Mouse (Mus musculus): Measurements from ENCODE around the gene Stambpl1. TPM values are rescaled to one million over a fixed set of nuclear protein-coding genes. Genes with fewer than 3 reads are reported as not detected.

Gene Stambpl1
- polyA plus RNA-seq, 1 experiment from 2014 or later = 4.9 TPM

DNA sequence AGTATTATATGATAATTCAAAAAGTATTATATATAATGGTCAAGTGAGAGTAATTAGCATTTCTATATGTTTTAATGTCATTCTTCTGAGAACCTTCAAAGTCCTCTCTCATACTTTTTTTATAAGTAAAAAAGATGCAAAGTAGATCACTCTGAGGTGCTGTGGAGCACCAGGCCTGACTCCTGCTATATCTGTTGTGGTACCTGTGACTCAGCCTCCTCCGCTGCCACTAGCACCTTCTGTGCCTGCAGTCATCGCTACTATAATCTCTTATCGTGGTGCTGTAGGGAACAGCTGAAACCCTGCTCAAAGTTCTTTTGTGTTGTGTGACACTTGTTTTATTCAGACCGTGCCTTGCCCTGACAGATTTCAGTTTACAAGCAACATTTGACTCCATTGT lies 25.6 kb upstream of the Stambpl1 start:
- H3K27me3 ChIP-seq (ENCODE audit: insufficient read depth, low read length) = no peaks in the 10 kb centered on the region
- H3K4me1 ChIP-seq (replicated peaks; ENCODE audit: insufficient read depth, low read length) = no peaks in the 10 kb centered on the region
- H3K4me3 ChIP-seq (replicated peaks; ENCODE audit: low read depth, low read length) = no peak overlapping the region
- ATAC-seq (replicated peaks; ENCODE audit: low FRiP score, low read depth) (no peak), DNase-seq (ENCODE audit: low spot score) (no peak)
- no peak overlapping the region for H3K4me2 ChIP-seq (ENCODE audit: low read length)
- H3K9ac ChIP-seq (ENCODE audit: low read depth, low read length) = no peak overlapping the region
- no peaks in the 10 kb centered on the region for H3K36me3 ChIP-seq (ENCODE audit: insufficient read depth, low read length)
- H3K9me3 ChIP-seq (replicated peaks; ENCODE audit: low read length) = no peaks in the 10 kb centered on the region
- no peak for TF ChIP-seq CTCF (IDR thresholded peaks at IDR 0.05; ENCODE audit: low read depth)
- 68% methylated on average over 4 of the region's 4 CpGs for WGBS
- H3K27ac ChIP-seq = no peak overlapping the region

GRCm38 (mm10) chr19:34167896-34168661 lies 23.9 kb upstream of the Stambpl1 start:
- Histone ChIP-seq H3K9ac (ENCODE audit: low read depth, low read length) (no peak overlapping the region), H3K27me3 (ENCODE audit: insufficient read depth, low read length) (no peaks in the 10 kb centered on the region), H3K4me3 (replicated peaks; ENCODE audit: low read depth, low read length) (no peak overlapping the region), H3K4me1 (replicated peaks; ENCODE audit: insufficient read depth, low read length) (no peaks in the 10 kb centered on the region), H3K27ac (no peak overlapping the region), H3K4me2 (ENCODE audit: low read length) (no peak overlapping the region), H3K9me3 (replicated peaks; ENCODE audit: low read length) (no peaks in the 10 kb centered on the region), H3K36me3 (ENCODE audit: insufficient read depth, low read length) (no peaks in the 10 kb centered on the region)
- no peak for TF ChIP-seq CTCF (IDR thresholded peaks at IDR 0.05; ENCODE audit: low read depth)
- peak; percentile 32 for DNase-seq (ENCODE audit: low spot score)
- ATAC-seq (replicated peaks; ENCODE audit: low FRiP score, low read depth) = no peak
- 41% methylated on average over 7 of the region's 7 CpGs for WGBS

DNA sequence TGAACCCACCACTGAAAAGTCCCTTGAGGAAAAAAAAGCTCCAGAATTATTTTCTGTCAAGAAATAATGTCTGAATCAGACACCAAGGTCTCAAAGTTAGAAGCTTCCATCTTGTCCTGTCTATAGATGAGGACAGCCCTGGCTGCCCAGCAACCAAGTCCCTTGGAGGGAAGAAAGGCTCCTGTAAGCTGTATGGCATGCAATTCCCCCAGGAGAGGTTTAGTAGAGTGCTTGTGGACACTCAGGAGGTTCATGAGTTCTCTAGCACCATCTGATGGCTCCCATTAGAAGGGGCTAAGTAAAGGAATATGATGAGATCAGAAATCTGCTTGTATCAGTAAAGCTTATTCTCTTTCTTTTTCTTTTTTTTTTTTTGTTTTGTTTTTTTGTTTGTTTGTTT lies 22.9 kb upstream of the Stambpl1 start:
- no peak overlapping the region for H3K9ac ChIP-seq (ENCODE audit: low read depth, low read length)
- H3K4me2 ChIP-seq (ENCODE audit: low read length) = no peak overlapping the region
- H3K4me3 ChIP-seq (replicated peaks; ENCODE audit: low read depth, low read length) = no peak overlapping the region
- DNase-seq (ENCODE audit: low spot score) (no peak), ATAC-seq (replicated peaks; ENCODE audit: low FRiP score, low read depth) (no peak)
- no peaks in the 10 kb centered on the region for H3K36me3 ChIP-seq (ENCODE audit: insufficient read depth, low read length)
- H3K9me3 ChIP-seq (replicated peaks; ENCODE audit: low read length) = no peaks in the 10 kb centered on the region
- no peaks in the 10 kb centered on the region for H3K27me3 ChIP-seq (ENCODE audit: insufficient read depth, low read length)
- H3K4me1 ChIP-seq (replicated peaks; ENCODE audit: insufficient read depth, low read length) = no peaks in the 10 kb centered on the region
- no peak overlapping the region for H3K27ac ChIP-seq
- TF ChIP-seq CTCF (IDR thresholded peaks at IDR 0.05; ENCODE audit: low read depth) = no peak

DNA sequence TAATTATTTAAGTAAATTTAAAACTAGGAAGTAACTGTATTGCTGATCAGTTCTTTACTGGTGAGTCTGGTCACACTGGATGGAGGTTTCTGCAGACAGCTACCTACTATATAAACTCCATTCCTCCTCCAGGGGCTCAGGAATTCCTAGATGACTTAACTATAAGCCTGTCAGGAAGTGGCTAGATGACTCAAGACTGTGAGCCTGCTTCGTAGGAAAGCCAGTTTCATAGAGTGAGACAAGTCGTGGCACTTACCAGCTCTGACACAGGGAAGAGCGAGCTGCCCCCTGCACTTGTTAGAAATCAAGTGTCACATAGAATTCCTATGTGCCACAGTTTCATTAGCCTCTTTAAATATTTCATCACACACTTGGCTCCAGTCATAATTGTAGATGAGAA lies 20.9 kb upstream of the Stambpl1 start:
- Histone ChIP-seq H3K4me1 (replicated peaks; ENCODE audit: insufficient read depth, low read length) (no peaks in the 10 kb centered on the region), H3K27me3 (ENCODE audit: insufficient read depth, low read length) (no peaks in the 10 kb centered on the region), H3K27ac (no peak overlapping the region), H3K36me3 (ENCODE audit: insufficient read depth, low read length) (no peaks in the 10 kb centered on the region), H3K9me3 (replicated peaks; ENCODE audit: low read length) (no peaks in the 10 kb centered on the region), H3K9ac (ENCODE audit: low read depth, low read length) (no peak overlapping the region), H3K4me2 (ENCODE audit: low read length) (no peak overlapping the region), H3K4me3 (replicated peaks; ENCODE audit: low read depth, low read length) (no peak overlapping the region)
- ATAC-seq (replicated peaks; ENCODE audit: low FRiP score, low read depth) (no peak), DNase-seq (ENCODE audit: low spot score) (no peak)
- 64% methylated on average over 3 of the region's 3 CpGs for WGBS
- no peak for TF ChIP-seq CTCF (IDR thresholded peaks at IDR 0.05; ENCODE audit: low read depth)

- ATAC-seq (replicated peaks; ENCODE audit: low FRiP score, low read depth) = no peak
- 81% methylated on average over 3 of the region's 3 CpGs for WGBS
- TF ChIP-seq CTCF (IDR thresholded peaks at IDR 0.05; ENCODE audit: low read depth) = no peak
Observed at GRCm38 (mm10) chr19:34174004-34174403, 18.0 kb upstream of the Stambpl1 start.

DNA sequence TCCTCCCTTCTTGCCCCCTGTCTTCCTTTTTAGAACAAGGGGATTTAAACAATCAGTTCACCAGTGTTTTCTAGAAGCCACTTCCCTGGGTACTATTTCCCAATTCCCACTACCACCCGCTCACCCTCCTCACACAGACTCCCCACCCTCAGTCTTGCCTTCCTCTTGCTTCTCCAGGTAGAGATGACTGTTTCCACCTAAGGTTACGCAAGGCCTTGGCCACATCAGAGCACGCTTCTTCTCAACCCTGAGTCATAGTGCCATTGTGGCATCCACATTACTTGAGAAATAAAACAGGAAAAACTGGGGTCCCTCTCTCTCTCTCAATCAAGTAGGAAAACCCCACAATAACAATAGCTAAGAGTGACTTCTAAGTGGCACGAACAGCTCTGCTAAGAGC lies 12.9 kb upstream of the Stambpl1 start:
- H3K9me3 ChIP-seq (replicated peaks; ENCODE audit: low read length) = no peaks in the 10 kb centered on the region
- no peak overlapping the region for H3K4me2 ChIP-seq (ENCODE audit: low read length)
- no peak for TF ChIP-seq CTCF (IDR thresholded peaks at IDR 0.05; ENCODE audit: low read depth)
- no peaks in the 10 kb centered on the region for H3K36me3 ChIP-seq (ENCODE audit: insufficient read depth, low read length)
- H3K4me1 ChIP-seq (replicated peaks; ENCODE audit: insufficient read depth, low read length) = no peaks in the 10 kb centered on the region
- DNase-seq (ENCODE audit: low spot score) (no peak), ATAC-seq (replicated peaks; ENCODE audit: low FRiP score, low read depth) (no peak)
- WGBS = 93% methylated on average over 4 of the region's 4 CpGs
- H3K9ac ChIP-seq (ENCODE audit: low read depth, low read length) = no peak overlapping the region
- H3K27me3 ChIP-seq (ENCODE audit: insufficient read depth, low read length) = no peaks in the 10 kb centered on the region
- no peak overlapping the region for H3K27ac ChIP-seq
- no peak overlapping the region for H3K4me3 ChIP-seq (replicated peaks; ENCODE audit: low read depth, low read length)

More at GRCm38 (mm10) chr19:34174004-34174403, 18.0 kb upstream of the Stambpl1 start:
- no peak overlapping the region for H3K9ac ChIP-seq (ENCODE audit: low read depth, low read length)
- DNase-seq (ENCODE audit: low spot score) = no peak
- H3K27ac ChIP-seq = no peak overlapping the region
- H3K36me3 ChIP-seq (ENCODE audit: insufficient read depth, low read length) = no peaks in the 10 kb centered on the region
- H3K4me2 ChIP-seq (ENCODE audit: low read length) = no peak overlapping the region
- no peaks in the 10 kb centered on the region for H3K9me3 ChIP-seq (replicated peaks; ENCODE audit: low read length)
- no peak overlapping the region for H3K4me3 ChIP-seq (replicated peaks; ENCODE audit: low read depth, low read length)
- no peaks in the 10 kb centered on the region for H3K4me1 ChIP-seq (replicated peaks; ENCODE audit: insufficient read depth, low read length)
- no peaks in the 10 kb centered on the region for H3K27me3 ChIP-seq (ENCODE audit: insufficient read depth, low read length)

- Histone ChIP-seq H3K36me3 (ENCODE audit: insufficient read depth, low read length) (no peaks in the 10 kb centered on the region), H3K27ac (no peak overlapping the region), H3K9ac (ENCODE audit: low read depth, low read length) (no peak overlapping the region), H3K27me3 (ENCODE audit: insufficient read depth, low read length) (no peaks in the 10 kb centered on the region), H3K4me1 (replicated peaks; ENCODE audit: insufficient read depth, low read length) (no peaks in the 10 kb centered on the region), H3K9me3 (replicated peaks; ENCODE audit: low read length) (no peaks in the 10 kb centered on the region), H3K4me2 (ENCODE audit: low read length) (no peak overlapping the region), H3K4me3 (replicated peaks; ENCODE audit: low read depth, low read length) (no peak overlapping the region)
- WGBS = 75% methylated on average over 2 of the region's 2 CpGs
- no peak for ATAC-seq (replicated peaks; ENCODE audit: low FRiP score, low read depth)
- no peak for TF ChIP-seq CTCF (IDR thresholded peaks at IDR 0.05; ENCODE audit: low read depth)
- DNase-seq (ENCODE audit: low spot score) = no peak
Observed at GRCm38 (mm10) chr19:34180316-34180715, 11.7 kb upstream of the Stambpl1 start.
